8 mouse cellular contexts compared by ENCODE assay signal in the genomic region with DNA sequence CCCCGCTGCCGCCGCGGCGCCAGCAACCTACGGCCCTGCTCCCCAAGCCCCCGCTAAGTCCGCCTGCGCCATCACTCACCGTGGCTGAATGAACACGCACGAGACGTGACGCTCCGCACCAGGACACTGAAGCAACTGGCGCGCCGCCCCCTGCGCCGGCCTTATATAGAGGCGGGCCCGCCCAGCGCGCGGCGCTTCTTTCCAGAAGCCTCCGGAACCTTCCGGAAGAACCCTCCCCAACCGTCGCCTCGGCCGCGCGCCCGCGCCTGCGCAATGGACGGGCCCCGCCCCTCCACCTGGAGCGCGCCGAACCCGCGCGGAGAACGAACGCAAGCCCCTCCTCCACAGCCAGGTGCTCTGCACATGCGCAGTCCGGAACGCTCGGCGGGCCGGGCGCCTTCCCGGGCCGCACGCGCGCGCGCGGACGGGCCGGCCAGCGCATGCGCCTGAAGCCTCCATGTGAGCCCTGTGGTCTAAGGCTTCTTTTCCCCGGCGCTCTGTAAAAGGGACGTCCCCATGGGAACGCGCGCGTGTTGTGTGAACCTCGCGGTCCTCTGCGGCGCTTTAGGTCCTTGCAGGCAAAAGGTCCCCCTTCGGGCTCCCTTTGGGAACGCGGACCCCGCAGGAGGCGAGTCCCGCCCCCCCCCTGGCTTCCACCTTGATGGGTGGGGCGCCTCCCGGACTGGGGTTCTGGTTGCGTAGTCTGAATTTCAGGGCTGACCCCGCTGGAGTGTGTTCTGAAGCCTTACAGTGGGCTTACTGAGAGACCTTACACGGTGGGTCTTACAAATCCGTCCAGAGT. TPM values are rescaled to one million over a fixed set of nuclear protein-coding genes. Genes with fewer than 3 reads are reported as not detected.
DNase-seq lines count a peak whose midpoint lies in the region; ATAC-seq and TF ChIP-seq lines count a peak whose summit lies in the region.

No protein-coding gene starts in this region.

- H3K4me3 ChIP-seq in forebrain, embryonic 15.5 days = peak overlapping the region; percentile 99
- peak overlapping the region; percentile 98 for H3K4me3 ChIP-seq in layer of hippocampus, adult 2 months
- peak overlapping the region; percentile 100 for H3K4me3 ChIP-seq in lung, embryonic 14.5 days (ENCODE audit: low read depth, low read length)
- peak overlapping the region; percentile 95 for H3K4me3 ChIP-seq in olfactory bulb, adult 2 months (ENCODE audit: insufficient read depth, low read depth, low read length)
- peak overlapping the region; percentile 84 for H3K4me3 ChIP-seq in thymus, adult 2 months (ENCODE audit: control insufficient read depth, insufficient read depth, low read length)

- intact Hi-C loops in heart, postnatal 36 days (cut with DNase I) = loop anchor here (2.0 kb wide), 2 partner anchors 42 to 148 kb away; no protein-coding TSS in a partner anchor

- peak overlapping the region; percentile 100 for H3K9ac ChIP-seq in forebrain, embryonic 15.5 days (replicated peaks)
- H3K9ac ChIP-seq in lung, embryonic 14.5 days = peak overlapping the region; percentile 99

- peak; percentile 95 for DNase-seq in ES-CJ7 (ENCODE audit: low read depth, low spot score)
- peak; percentile 99 for DNase-seq in cerebellum, adult 11 months
- DNase-seq in heart, postnatal 36 days = peak; percentile 99 to 100
- DNase-seq in layer of hippocampus, adult 2 months (ENCODE audit: low spot score in 2 of 2) = peak; percentile 96 to 99
- peak; percentile 99 for DNase-seq in lung, embryonic 14.5 days
- DNase-seq in thymus, adult 2 months = peak; percentile 98

- peak overlapping the region; percentile 55 for H3K4me2 ChIP-seq in forebrain, embryonic 15.5 days (replicated peaks)
- H3K4me2 ChIP-seq in lung, embryonic 14.5 days = peak overlapping the region; percentile 90

- WGBS in forebrain, embryonic 15.5 days = under 1% methylated on average over 89 of the region's 89 CpGs
- under 1% methylated on average over 89 of the region's 89 CpGs for WGBS in lung, embryonic 14.5 days
- under 1% methylated on average over 89 of the region's 89 CpGs for WGBS in olfactory bulb, adult 2 months
- WGBS in thymus, adult 2 months = under 1% methylated on average over 89 of the region's 89 CpGs

- H3K36me3 ChIP-seq in forebrain, embryonic 15.5 days = peaks cover 21% of the 10 kb centered on the region
- H3K36me3 ChIP-seq in lung, embryonic 14.5 days (ENCODE audit: insufficient read depth) = peaks cover 32% of the 10 kb centered on the region
- H3K36me3 ChIP-seq in thymus, adult 2 months (ENCODE audit: control insufficient read depth, insufficient read depth, low read length) = peaks cover 21% of the 10 kb centered on the region

- no peaks in the 10 kb centered on the region for H3K9me3 ChIP-seq in forebrain, embryonic 15.5 days
- H3K9me3 ChIP-seq in lung, embryonic 14.5 days (ENCODE audit: low read depth, low read length) = no peaks in the 10 kb centered on the region

- no peaks in the 10 kb centered on the region for H3K27me3 ChIP-seq in forebrain, embryonic 15.5 days
- no peaks in the 10 kb centered on the region for H3K27me3 ChIP-seq in lung, embryonic 14.5 days (ENCODE audit: insufficient read depth, low read length)
- H3K27me3 ChIP-seq in thymus, adult 2 months (ENCODE audit: control insufficient read depth, insufficient read depth, low read length) = no peaks in the 10 kb centered on the region

- peak overlapping the region; percentile 98 for H3K27ac ChIP-seq in forebrain, embryonic 15.5 days (replicated peaks)
- H3K27ac ChIP-seq in layer of hippocampus, adult 2 months = peak overlapping the region; percentile 99
- H3K27ac ChIP-seq in lung, embryonic 14.5 days (ENCODE audit: low read depth) = peak overlapping the region; percentile 94
- peak overlapping the region; percentile 89 for H3K27ac ChIP-seq in olfactory bulb, adult 2 months (ENCODE audit: insufficient read depth, low read depth, low read length)
- H3K27ac ChIP-seq in thymus, adult 2 months (ENCODE audit: control insufficient read depth, insufficient read depth, low read length) = peak overlapping the region; percentile 20

- H3K4me1 ChIP-seq in forebrain, embryonic 15.5 days = peaks cover 19% of the 10 kb centered on the region
- peaks cover 10% of the 10 kb centered on the region; the same call in 1 of the 2 replicates for H3K4me1 ChIP-seq in lung, embryonic 14.5 days (ENCODE audit: insufficient read depth)
- no peaks in the 10 kb centered on the region; the same call in 1 of the 2 replicates for H3K4me1 ChIP-seq in olfactory bulb, adult 2 months (ENCODE audit: control insufficient read depth, insufficient read depth, low read length)
- peaks cover 26% of the 10 kb centered on the region for H3K4me1 ChIP-seq in thymus, adult 2 months (replicated peaks; ENCODE audit: control insufficient read depth, insufficient read depth, low read length)

- peak; percentile 99 for TF ChIP-seq POLR2A in olfactory bulb, adult 2 months (IDR thresholded peaks at IDR 0.05; ENCODE audit: insufficient read depth, low read depth, low read length)
- peak; percentile 99 for TF ChIP-seq POLR2A in thymus, adult 2 months (IDR thresholded peaks at IDR 0.05; ENCODE audit: control insufficient read depth, extremely low read depth, insufficient read depth, low read length, poor library complexity)

- no peak for TF ChIP-seq CTCF in layer of hippocampus, adult 2 months (conservative IDR thresholded peaks at IDR 0.05)
- TF ChIP-seq CTCF in lung, embryonic 14.5 days (IDR thresholded peaks at IDR 0.05; ENCODE audit: low read depth) = no peak
- TF ChIP-seq CTCF in olfactory bulb, adult 2 months (IDR thresholded peaks at IDR 0.05; ENCODE audit: insufficient read depth, low read depth, low read length) = no peak
- peak; percentile 71 for TF ChIP-seq CTCF in thymus, adult 2 months (IDR thresholded peaks at IDR 0.05; ENCODE audit: borderline replicate concordance, control insufficient read depth, extremely low read depth, insufficient read depth, low read length, poor library complexity)

- ATAC-seq in forebrain, embryonic 15.5 days (replicated peaks) = peak; percentile 96
- ATAC-seq in lung, embryonic 14.5 days (ENCODE audit: insufficient read depth) = peak; percentile 95

RNA-seq across cellular contexts. Expression of a gene that starts 6.2 kb away (rescaled TPM):
- polyA plus RNA-seq in forebrain, embryonic 15.5 days (2015; fragmentation: Nextera tagmentation; extraction: Ambion mirVana) = 1,340 and 1,345 TPM in 2 replicates
- 100 to 1,000 TPM; 136 to 209 TPM for total RNA-seq in heart, postnatal 36 days (2021)
- 100 to 1,000 TPM; 921 to 990 TPM for total RNA-seq in layer of hippocampus, adult 2 months (2021)
- polyA plus RNA-seq in lung, embryonic 14.5 days (2014; fragmentation: Nextera tagmentation; extraction: Ambion mirVana) = 829 and 905 TPM in 2 replicates
- 553 and 836 TPM in 2 replicates for polyA plus RNA-seq in olfactory bulb, adult 2 months (2012; ENCODE audit: insufficient read depth, insufficient read length, low replicate concordance, missing spikeins)
- 168 and 181 TPM in 2 replicates for polyA plus RNA-seq in thymus, adult 2 months (2012; rRNA removed)

RNA-seq across cellular contexts. Expression of a gene that starts 14.0 kb away (rescaled TPM):
- polyA plus RNA-seq in forebrain, embryonic 15.5 days (2015; fragmentation: Nextera tagmentation; extraction: Ambion mirVana) = 0.33 and 0.48 TPM in 2 replicates
- not detected for total RNA-seq in heart, postnatal 36 days (2021)
- not detected for total RNA-seq in layer of hippocampus, adult 2 months (2021)
- polyA plus RNA-seq in lung, embryonic 14.5 days (2014; fragmentation: Nextera tagmentation; extraction: Ambion mirVana) = 0.34 TPM in 1 of 2 replicates, not detected in the other
- polyA plus RNA-seq in olfactory bulb, adult 2 months (2012; ENCODE audit: insufficient read depth, insufficient read length, low replicate concordance, missing spikeins) = not detected in 2 replicates
- polyA plus RNA-seq in thymus, adult 2 months (2012; rRNA removed) = 0.16 TPM in 1 of 2 replicates, not detected in the other

RNA-seq across cellular contexts. Expression of a gene that starts 41.4 kb away (rescaled TPM):
- polyA plus RNA-seq in forebrain, embryonic 15.5 days (2015; fragmentation: Nextera tagmentation; extraction: Ambion mirVana) = 31.5 and 33.5 TPM in 2 replicates
- 10 to 100 TPM; 28.2 to 32.0 TPM for total RNA-seq in heart, postnatal 36 days (2021)
- 10 to 100 TPM; 43.5 to 49.9 TPM for total RNA-seq in layer of hippocampus, adult 2 months (2021)
- 23.3 and 25.4 TPM in 2 replicates for polyA plus RNA-seq in lung, embryonic 14.5 days (2014; fragmentation: Nextera tagmentation; extraction: Ambion mirVana)
- not detected in 2 replicates for polyA plus RNA-seq in olfactory bulb, adult 2 months (2012; ENCODE audit: insufficient read depth, insufficient read length, low replicate concordance, missing spikeins)
- polyA plus RNA-seq in thymus, adult 2 months (2012; rRNA removed) = 29.9 and 31.7 TPM in 2 replicates

Comparison
In these comparisons a context has a peak if more than half of its experiments do, and no peak if none do; other contexts are left out.
1. Peak in every context shown above with its lines: DNase-seq, ATAC-seq, H3K4me3 ChIP-seq and H3K27ac ChIP-seq.
2. H3K27ac ChIP-seq: peak in every context shown above with its lines; median percentile 99 in layer of hippocampus, adult 2 months; 98 in forebrain, embryonic 15.5 days; 94 in lung, embryonic 14.5 days; 89 in olfactory bulb, adult 2 months; 20 in thymus, adult 2 months.
3. RNA of a gene that starts 41.4 kb away (polyA plus RNA-seq): 31.5 to 33.5 TPM in forebrain, embryonic 15.5 days, 29.9 to 31.7 TPM in thymus, adult 2 months and 23.3 to 25.4 TPM in lung, embryonic 14.5 days; not detected in olfactory bulb, adult 2 months; every median in the first group is over 10 times any median in the second.